25 mouse cellular contexts compared by ENCODE assay signal in genomic region chr3:149352546-149352945, GRCm38 (mm10).
A peak's percentile ranks its signal among the peaks of the same experiment; 100 is the strongest.
DNase-seq lines count a peak whose midpoint lies in the region; ATAC-seq and TF ChIP-seq lines count a peak whose summit lies in the region.
"Had no signal": no experiment of that assay in that cellular context is flagged by ENCODE, and none has a peak within 500 bp of the region (broad histone marks: within the 10 kb centered on the region; RNA-seq: fewer than 3 reads in every experiment).

No protein-coding gene starts in this region.

- DNase-seq in heart, adult 2 months = no peak
- DNase-seq in heart, postnatal 10 days = no peak
- peak; percentile 14 for DNase-seq in kidney, adult 11 months
- peak; percentile 13 for DNase-seq in kidney, postnatal 14 days
- no peak for DNase-seq in kidney, adult 18-20 months
- DNase-seq: adrenal gland, postnatal 10 days; adrenal gland, postnatal 36 days; B cell, adult 2 months; cerebellum, adult 18-20 months; cerebellum, adult 9-10 months; cerebellum, postnatal 14 days; gastrocnemius, postnatal 10 days; gastrocnemius, postnatal 36 days had no signal

- no peak for ATAC-seq in kidney, embryonic 15.5 days (replicated peaks; ENCODE audit: low FRiP score)
- ATAC-seq: forebrain, embryonic 13.5 days; forebrain, embryonic 16.5 days; hindbrain, embryonic 16.5 days; intestine, embryonic 15.5 days; Patski had no signal

- H3K4me1 ChIP-seq in heart, adult 2 months (ENCODE audit: control insufficient read depth, insufficient read depth, low read length) = peaks cover 4% of the 10 kb centered on the region
- peaks cover 12% of the 10 kb centered on the region; the same call in 1 of the 2 replicates for H3K4me1 ChIP-seq in kidney, embryonic 15.5 days

- no peak for TF ChIP-seq CTCF in heart, adult 2 months (IDR thresholded peaks at IDR 0.05)

- no peaks in the 10 kb centered on the region for H3K9me3 ChIP-seq in kidney, embryonic 15.5 days (replicated peaks)
- H3K9me3 ChIP-seq: forebrain, embryonic 10.5 days; forebrain, embryonic 13.5 days; heart, embryonic 13.5 days; hindbrain, embryonic 10.5 days; hindbrain, embryonic 13.5 days; intestine, embryonic 15.5 days had no signal

- TF ChIP-seq EP300 in heart, adult 2 months (IDR thresholded peaks at IDR 0.05; ENCODE audit: insufficient read depth, low read depth, low read length) = no peak

- H3K4me2 ChIP-seq in kidney, embryonic 15.5 days = no peak overlapping the region
- H3K4me2 ChIP-seq: forebrain, embryonic 13.5 days; heart, embryonic 13.5 days; hindbrain, embryonic 13.5 days; intestine, embryonic 15.5 days had no signal

- no peak overlapping the region for H3K9ac ChIP-seq in heart, adult 2 months (ENCODE audit: low read depth, low read length)
- H3K9ac ChIP-seq in kidney, embryonic 15.5 days = no peak overlapping the region
- H3K9ac ChIP-seq: forebrain, embryonic 13.5 days; heart, embryonic 13.5 days; hindbrain, embryonic 13.5 days; intestine, embryonic 15.5 days had no signal

- WGBS in heart, adult 2 months = 37% methylated on average over 6 of the region's 6 CpGs
- WGBS in kidney, embryonic 15.5 days = 44% methylated on average over 6 of the region's 6 CpGs

- TF ChIP-seq POLR2A in heart, adult 2 months (IDR thresholded peaks at IDR 0.05; ENCODE audit: insufficient read depth, low read depth, low read length) = no peak

- H3K27ac ChIP-seq in heart, adult 2 months = peak overlapping the region; percentile 66
- H3K27ac ChIP-seq in kidney, embryonic 15.5 days = no peak overlapping the region
- H3K27ac ChIP-seq: forebrain, embryonic 10.5 days; forebrain, embryonic 13.5 days; hindbrain, embryonic 10.5 days; hindbrain, embryonic 13.5 days; intestine, embryonic 15.5 days had no signal

- H3K4me3 ChIP-seq in heart, adult 2 months = no peak overlapping the region
- H3K4me3 ChIP-seq in kidney, embryonic 15.5 days (replicated peaks) = no peak overlapping the region
- H3K4me3 ChIP-seq: forebrain, embryonic 10.5 days; forebrain, embryonic 13.5 days; heart, embryonic 13.5 days; hindbrain, embryonic 10.5 days; hindbrain, embryonic 13.5 days; intestine, embryonic 15.5 days had no signal

- peaks cover 14% of the 10 kb centered on the region for H3K36me3 ChIP-seq in heart, adult 2 months (ENCODE audit: control insufficient read depth, insufficient read depth, low read length)
- no peaks in the 10 kb centered on the region for H3K36me3 ChIP-seq in kidney, embryonic 15.5 days
- H3K36me3 ChIP-seq: forebrain, embryonic 10.5 days; G1E; heart, embryonic 13.5 days; hindbrain, embryonic 10.5 days; hindbrain, embryonic 13.5 days; intestine, embryonic 15.5 days had no signal

- intact Hi-C loops in heart, adult 2 months (cut with DNase I) = loop anchor here (2.0 to 10.0 kb wide), 2 partner anchors 92 to 152 kb away; no protein-coding TSS in a partner anchor
- intact Hi-C loops in heart, postnatal 10 days (cut with DNase I) = no loop called here

- no peaks in the 10 kb centered on the region for H3K27me3 ChIP-seq in heart, adult 2 months (ENCODE audit: control insufficient read depth, insufficient read depth, low read length)
- no peaks in the 10 kb centered on the region for H3K27me3 ChIP-seq in kidney, embryonic 15.5 days
- H3K27me3 ChIP-seq: CH12.LX; forebrain, embryonic 13.5 days; heart, embryonic 13.5 days; hindbrain, embryonic 13.5 days; intestine, embryonic 15.5 days; Patski had no signal

- H3K79me2 ChIP-seq in heart, adult 2 months (replicated peaks; ENCODE audit: control insufficient read depth, insufficient read depth, low read length) = no peaks in the 10 kb centered on the region

Comparison
In these comparisons a context has a peak if more than half of its experiments do, and no peak if none do; other contexts are left out.
1. DNase-seq: peak in kidney, adult 11 months (single experiment) and kidney, postnatal 14 days (single experiment); none in heart, adult 2 months (0 of 2), heart, postnatal 10 days (0 of 2) and kidney, adult 18-20 months (single experiment).